Mouse (Mus musculus): ENCODE results near the gene Ppm1e.

Ppm1e gene

GRCm38 (mm10) chr11:87250132-87250531 is 108.7 kb downstream of the Ppm1e start:
- no peak for DNase-seq (ENCODE audit: low spot score)

GRCm38 (mm10) chr11:87247494-87247866 is 111.3 kb downstream of the Ppm1e start:
- DNase-seq (ENCODE audit: low spot score), result no peak

GRCm38 (mm10) chr11:87246724-87247493 is 111.9 kb downstream of the Ppm1e start:
- no peak for DNase-seq (ENCODE audit: low spot score)

- DNase-seq (ENCODE audit: low spot score), result no peak
These were observed 112.6 kb downstream of the Ppm1e start for GRCm38 (mm10) chr11:87246107-87246651.

- no peak for DNase-seq (ENCODE audit: low spot score)
These were observed 113.5 kb downstream of the Ppm1e start for GRCm38 (mm10) chr11:87245171-87245840.

GRCm38 (mm10) chr11:87241256-87241655 is 117.6 kb downstream of the Ppm1e start:
- DNase-seq (ENCODE audit: low spot score), result no peak

GRCm38 (mm10) chr11:87240833-87241215 is 118.0 kb downstream of the Ppm1e start:
- no peak for DNase-seq (ENCODE audit: low spot score)

- DNase-seq (ENCODE audit: low spot score), result no peak
These were observed 118.5 kb downstream of the Ppm1e start for GRCm38 (mm10) chr11:87240141-87240832.

- DNase-seq (ENCODE audit: low spot score), result no peak
These were observed 119.8 kb downstream of the Ppm1e start for GRCm38 (mm10) chr11:87238891-87239530.

- no peak for DNase-seq (ENCODE audit: low spot score)
These were observed 123.3 kb downstream of the Ppm1e start for GRCm38 (mm10) chr11:87235486-87235872.

- no peak for DNase-seq (ENCODE audit: low spot score)
These were observed 123.9 kb downstream of the Ppm1e start for GRCm38 (mm10) chr11:87234743-87235485.

GRCm38 (mm10) chr11:87233377-87233776 is 125.4 kb downstream of the Ppm1e start:
- no peak for DNase-seq (ENCODE audit: low spot score)

- no peak for DNase-seq (ENCODE audit: low spot score)
These were observed 131.8 kb downstream of the Ppm1e start for GRCm38 (mm10) chr11:87227056-87227455.

- DNase-seq (ENCODE audit: low spot score), result no peak
These were observed 136.1 kb downstream of the Ppm1e start for GRCm38 (mm10) chr11:87222686-87223085.

GRCm38 (mm10) chr11:87212313-87212712 is 146.5 kb downstream of the Ppm1e start:
- DNase-seq (ENCODE audit: low spot score), result no peak

Measured in urinary bladder, postnatal 14 days (tissue).